Mouse (Mus musculus): ENCODE measurements around the gene Phf24. TPM values are rescaled to one million over a fixed set of nuclear protein-coding genes. Genes with fewer than 3 reads are reported as not detected.

The Phf24 gene
- total RNA-seq, 1 experiment from 2014 or later, result not detected

DNA sequence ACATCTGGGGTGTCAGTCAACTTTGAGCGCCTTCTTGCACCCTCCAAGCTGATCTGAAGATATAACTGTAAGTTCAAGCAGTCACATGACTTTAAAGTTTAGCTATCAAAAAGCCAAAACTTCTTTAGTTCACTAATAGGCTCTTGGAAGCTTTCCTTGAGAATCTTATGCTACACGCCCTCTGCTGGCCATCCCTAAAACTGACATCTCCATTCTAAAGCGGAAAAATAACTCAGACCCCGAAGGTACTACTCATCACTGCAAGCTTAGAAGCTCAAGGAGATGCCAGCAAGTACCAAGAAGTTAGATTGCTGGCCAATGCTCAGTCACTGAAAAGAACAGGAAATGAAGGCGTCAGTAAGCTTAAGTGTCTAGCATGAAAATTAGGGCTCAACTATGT is 29.5 kb downstream of the Phf24 start:
- no peak for ATAC-seq (replicated peaks; ENCODE audit: insufficient number of reproducible peaks, low FRiP score, low TSS enrichment, poor library complexity, severe bottlenecking)

GRCm38 (mm10) chr4:42946733-42947290 is 30.4 kb downstream of the Phf24 start:
- ATAC-seq (replicated peaks; ENCODE audit: insufficient number of reproducible peaks, low FRiP score, low TSS enrichment, poor library complexity, severe bottlenecking), result no peak

DNA sequence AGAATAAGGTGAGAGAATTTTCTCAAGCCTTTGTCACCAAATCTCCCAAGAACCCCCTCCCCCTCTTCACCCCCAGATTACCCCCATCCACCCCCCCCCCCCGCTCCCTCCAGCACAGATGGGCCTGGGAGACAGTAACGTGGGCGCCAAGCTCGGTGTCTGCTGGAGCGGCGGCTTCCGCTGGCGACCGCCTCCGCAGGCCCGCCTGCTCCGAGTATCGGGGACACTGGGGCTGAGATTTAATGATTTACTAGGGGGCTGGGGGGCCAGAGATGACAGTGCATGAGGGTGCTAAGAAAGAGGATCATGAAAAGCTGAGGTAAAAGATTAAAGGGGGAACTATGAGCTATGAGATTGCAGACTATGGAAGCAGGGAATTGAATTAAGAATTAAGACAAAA is 32.1 kb downstream of the Phf24 start:
- ATAC-seq (replicated peaks; ENCODE audit: insufficient number of reproducible peaks, low FRiP score, low TSS enrichment, poor library complexity, severe bottlenecking), result no peak

GRCm38 (mm10) chr4:42949051-42949675 is 32.7 kb downstream of the Phf24 start:
- no peak for ATAC-seq (replicated peaks; ENCODE audit: insufficient number of reproducible peaks, low FRiP score, low TSS enrichment, poor library complexity, severe bottlenecking)

DNA sequence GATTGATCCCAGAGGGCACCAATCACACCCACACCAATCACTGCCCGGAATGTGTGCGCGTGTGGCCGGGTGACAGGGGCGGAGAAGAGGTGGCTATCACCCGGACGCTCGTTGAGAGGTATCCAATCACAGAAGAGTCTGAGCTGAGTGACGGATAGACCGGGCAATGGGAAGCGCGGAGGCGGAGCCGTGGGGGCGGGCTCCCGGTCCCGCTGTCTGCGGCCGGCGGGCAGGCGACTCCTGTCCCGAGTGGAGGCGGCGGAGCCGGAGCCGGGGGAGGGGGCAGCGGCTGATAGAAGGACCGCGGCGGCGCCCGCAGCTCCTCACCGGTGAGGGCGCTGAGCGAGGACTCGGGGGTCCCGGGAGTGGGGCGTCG is 33.2 kb downstream of the Phf24 start, which contains the start of gene Dnajb5:
TSS of gene Dnajb5 (plus strand) at position 139 of the 376 bp plus-strand sequence.
- ATAC-seq (replicated peaks; ENCODE audit: insufficient number of reproducible peaks, low FRiP score, low TSS enrichment, poor library complexity, severe bottlenecking), result peak; percentile 94

DNA sequence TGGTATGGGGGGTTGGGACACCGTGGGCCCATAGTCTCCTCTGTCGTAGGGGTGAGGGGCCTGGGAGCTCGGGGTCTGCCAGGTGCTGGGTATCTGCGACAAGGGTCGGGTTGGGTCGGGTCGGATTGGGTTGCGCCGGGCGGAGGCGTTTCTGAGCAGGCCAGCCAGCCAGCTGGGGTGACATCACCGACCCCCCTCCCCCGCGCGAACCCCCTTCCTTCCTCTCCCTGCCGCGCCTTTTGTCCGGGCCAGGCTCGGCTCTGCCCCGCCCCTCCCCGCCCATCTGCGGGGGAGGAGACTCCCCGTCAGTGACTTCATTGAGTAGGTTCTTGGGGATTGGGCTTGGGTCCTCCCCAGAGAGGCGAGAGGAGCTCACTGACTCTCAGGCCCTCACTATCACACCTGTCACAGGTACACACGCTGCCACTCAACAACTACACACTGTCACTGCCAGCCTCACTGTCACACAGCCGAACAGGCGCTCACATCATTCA is 33.7 kb downstream of the Phf24 start:
- ATAC-seq (replicated peaks; ENCODE audit: insufficient number of reproducible peaks, low FRiP score, low TSS enrichment, poor library complexity, severe bottlenecking), result peak; percentile 36

DNA sequence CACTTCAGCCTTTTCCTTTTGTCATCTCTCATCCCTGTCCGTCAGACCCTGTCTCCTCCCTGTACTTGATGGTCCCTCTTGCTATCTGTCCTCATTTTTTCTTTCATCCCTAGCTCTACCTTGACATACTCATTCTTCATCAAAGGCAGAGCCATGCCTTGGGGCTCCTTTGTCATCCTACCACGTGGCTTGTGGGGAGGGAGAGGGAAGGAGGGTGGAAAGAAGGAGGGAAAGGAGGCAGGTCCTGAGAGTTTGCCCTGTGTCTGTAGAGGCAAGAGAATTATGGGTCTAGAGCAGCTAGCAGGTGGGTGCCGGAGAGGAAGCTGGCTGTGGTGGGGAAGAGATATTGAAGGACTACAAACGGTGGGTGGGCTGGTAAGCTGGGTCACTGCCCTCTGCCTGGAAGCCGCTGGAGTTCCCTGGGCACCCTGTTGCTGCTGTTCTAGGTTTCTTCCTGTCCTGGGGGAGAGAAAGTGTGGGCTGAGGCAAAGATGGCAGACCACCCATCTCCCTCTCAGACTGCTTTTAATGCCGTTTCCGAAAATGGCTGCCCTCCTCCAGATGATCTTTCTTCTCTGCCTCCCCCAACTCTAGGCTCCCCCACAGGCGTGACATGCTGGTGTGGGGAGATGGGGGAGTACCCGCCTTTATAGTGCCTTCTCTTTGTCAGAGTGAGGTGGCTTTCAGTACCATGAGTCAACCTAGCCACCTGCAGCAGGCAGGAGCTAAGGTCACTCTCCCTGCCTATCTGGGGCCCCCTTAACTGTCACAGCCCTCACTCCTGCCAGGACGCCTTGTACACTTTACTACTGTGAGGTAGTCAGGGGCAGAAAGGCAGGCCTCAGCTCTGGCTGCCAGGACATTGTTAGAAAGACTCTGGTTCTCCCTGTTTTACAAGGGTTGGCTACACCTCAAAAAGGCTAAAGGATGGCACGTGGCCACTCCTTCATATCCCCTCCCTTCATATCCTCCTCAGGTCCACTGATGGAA is 35.0 kb downstream of the Phf24 start:
- ATAC-seq (replicated peaks; ENCODE audit: insufficient number of reproducible peaks, low FRiP score, low TSS enrichment, poor library complexity, severe bottlenecking), result no peak

DNA sequence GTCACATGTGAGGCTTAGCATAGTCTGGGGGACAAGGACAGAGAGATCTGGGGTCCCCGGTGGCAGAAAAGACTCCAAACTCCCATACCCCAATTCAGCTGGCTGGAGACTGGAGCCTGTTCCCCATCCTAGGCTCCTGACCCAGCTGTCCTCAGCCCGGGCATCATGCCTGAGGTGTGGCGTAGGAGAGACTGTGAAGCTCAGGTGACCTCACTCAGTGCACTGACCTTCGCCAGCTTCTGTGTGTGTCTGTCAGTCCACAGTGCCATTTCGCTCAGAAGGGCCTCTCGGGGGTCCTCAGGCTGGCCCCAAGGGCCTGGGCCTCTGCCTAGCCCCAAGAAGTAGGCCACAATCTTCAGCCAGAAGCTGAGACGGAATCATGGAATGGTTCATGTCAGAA is 36.1 kb downstream of the Phf24 start:
- ATAC-seq (replicated peaks; ENCODE audit: insufficient number of reproducible peaks, low FRiP score, low TSS enrichment, poor library complexity, severe bottlenecking), result no peak

- ATAC-seq (replicated peaks; ENCODE audit: insufficient number of reproducible peaks, low FRiP score, low TSS enrichment, poor library complexity, severe bottlenecking), result no peak
Observed at GRCm38 (mm10) chr4:42953435-42954094, 37.1 kb downstream of the Phf24 start.

DNA sequence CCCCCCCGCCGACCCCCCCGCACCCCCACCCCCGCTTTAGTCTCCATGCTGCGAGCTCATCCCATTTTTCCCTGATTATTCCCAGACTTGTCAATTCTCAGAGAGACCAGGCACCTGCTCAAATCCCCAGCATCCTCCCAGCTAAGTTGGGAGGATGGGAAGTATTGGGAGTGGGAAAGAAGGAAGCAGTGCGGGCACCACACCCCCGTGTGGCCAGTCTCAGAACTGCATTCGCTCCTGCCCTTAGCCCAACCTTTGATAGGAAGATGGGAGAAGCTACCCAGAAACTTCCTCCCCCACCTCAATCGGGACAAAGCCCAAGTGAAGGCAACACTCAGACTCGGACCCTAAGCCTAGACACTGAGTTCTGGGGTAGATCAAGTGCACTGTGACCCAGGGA is 37.8 kb downstream of the Phf24 start:
- ATAC-seq (replicated peaks; ENCODE audit: insufficient number of reproducible peaks, low FRiP score, low TSS enrichment, poor library complexity, severe bottlenecking), result no peak

DNA sequence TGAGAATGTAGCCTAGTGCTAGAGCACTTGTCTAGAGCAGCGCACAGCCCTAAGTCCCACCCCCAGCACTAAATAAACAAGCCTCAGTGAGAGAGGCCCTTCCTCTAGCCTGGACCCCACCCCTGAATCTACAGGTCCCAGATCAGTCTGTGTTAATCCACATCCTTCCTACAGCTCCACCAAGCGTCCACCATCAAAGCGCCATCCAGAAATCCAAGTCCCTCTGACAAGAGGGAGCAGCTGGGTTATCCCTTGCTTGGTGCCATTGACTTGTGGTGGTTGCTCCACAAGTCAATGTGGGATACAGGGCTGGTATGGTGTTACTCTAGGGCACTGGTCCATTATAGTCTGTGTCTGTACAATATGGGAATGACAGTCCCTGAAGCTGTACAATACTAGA is 38.7 kb downstream of the Phf24 start:
- ATAC-seq (replicated peaks; ENCODE audit: insufficient number of reproducible peaks, low FRiP score, low TSS enrichment, poor library complexity, severe bottlenecking), result no peak

GRCm38 (mm10) chr4:42956581-42956980 is 40.1 kb downstream of the Phf24 start:
- no peak for ATAC-seq (replicated peaks; ENCODE audit: insufficient number of reproducible peaks, low FRiP score, low TSS enrichment, poor library complexity, severe bottlenecking)

GRCm38 (mm10) chr4:42957306-42957705 is 40.8 kb downstream of the Phf24 start:
- ATAC-seq (replicated peaks; ENCODE audit: insufficient number of reproducible peaks, low FRiP score, low TSS enrichment, poor library complexity, severe bottlenecking), result no peak

DNA sequence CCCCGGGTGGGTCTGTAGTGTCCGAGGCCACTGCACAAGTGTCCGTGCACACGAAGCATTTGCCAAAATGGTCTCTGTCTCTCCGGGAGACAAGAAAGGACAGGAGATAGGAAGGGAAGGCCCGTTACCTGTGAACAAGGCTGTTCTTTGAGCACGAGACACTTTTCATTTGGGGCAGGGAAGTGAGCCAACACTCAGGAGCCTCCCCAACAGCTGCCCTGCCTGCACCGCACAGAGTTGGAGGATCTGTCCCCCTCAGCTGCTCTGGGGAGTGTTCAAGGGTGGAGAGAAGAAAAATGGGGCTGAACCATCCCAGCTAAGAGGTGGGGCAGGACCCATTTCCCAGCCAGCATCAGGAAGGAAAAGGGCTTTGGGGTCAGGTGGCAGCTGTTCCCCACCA is 41.5 kb downstream of the Phf24 start:
- ATAC-seq (replicated peaks; ENCODE audit: insufficient number of reproducible peaks, low FRiP score, low TSS enrichment, poor library complexity, severe bottlenecking), result no peak

DNA sequence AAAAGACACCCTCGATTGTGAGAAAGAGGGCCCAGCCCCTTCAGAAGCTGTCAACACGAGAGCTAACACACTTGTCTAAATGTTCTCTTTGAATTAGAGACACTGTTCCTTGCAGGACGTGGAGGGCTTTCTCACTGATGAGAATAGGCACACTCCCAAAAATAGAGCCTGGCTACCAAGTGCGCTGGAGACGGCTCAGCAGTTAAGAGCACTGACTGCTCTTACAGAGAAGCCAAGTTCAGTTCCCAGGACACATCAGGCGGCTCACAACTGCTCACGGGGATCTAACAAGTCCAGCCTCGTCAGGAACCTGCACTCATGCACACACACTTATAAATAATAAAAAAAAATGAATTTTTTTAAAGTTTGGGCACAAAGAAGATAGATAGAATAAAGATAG is 42.5 kb downstream of the Phf24 start:
- no peak for ATAC-seq (replicated peaks; ENCODE audit: insufficient number of reproducible peaks, low FRiP score, low TSS enrichment, poor library complexity, severe bottlenecking)

DNA sequence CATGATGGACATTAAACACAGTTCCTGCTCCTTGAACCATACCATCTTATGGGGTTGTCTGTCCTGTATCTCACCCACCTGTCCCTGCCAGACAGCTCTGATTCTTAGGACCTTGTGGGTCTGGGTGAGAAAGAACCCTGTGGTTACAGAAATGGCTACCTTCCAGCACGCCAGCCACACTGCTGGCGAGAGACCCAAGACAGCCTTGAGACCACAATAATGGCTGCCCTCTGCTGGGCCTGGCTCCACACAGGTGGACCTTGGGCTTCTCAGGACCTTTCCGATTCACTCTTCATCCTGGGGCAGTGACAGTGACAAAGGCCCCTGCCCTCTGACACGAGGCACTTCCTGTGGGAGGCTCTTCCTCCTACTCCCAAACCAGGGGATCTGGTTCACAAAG is 42.9 kb downstream of the Phf24 start:
- ATAC-seq (replicated peaks; ENCODE audit: insufficient number of reproducible peaks, low FRiP score, low TSS enrichment, poor library complexity, severe bottlenecking), result no peak

DNA sequence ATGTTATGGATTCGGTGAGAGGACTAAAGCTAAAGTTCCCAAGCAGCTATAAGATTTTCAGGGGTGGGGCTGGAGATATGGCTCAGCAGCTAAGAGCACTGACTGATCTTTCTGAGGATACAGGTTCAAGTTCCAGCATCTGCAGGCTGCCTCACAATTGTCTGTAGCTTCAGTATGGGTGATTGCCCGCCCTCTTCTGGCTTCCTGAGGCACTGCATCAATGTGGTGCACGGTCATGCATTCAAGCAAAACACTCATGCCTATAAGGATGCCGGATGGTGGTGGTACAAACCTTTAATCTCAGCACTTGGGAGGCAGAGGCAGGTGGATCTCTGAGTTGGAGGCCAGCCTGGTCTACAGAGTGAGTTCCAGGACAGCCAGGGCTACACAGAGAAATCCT is 45.1 kb downstream of the Phf24 start:
- ATAC-seq (replicated peaks; ENCODE audit: insufficient number of reproducible peaks, low FRiP score, low TSS enrichment, poor library complexity, severe bottlenecking), result peak; percentile 71

- no peak for ATAC-seq (replicated peaks; ENCODE audit: insufficient number of reproducible peaks, low FRiP score, low TSS enrichment, poor library complexity, severe bottlenecking)
Observed at GRCm38 (mm10) chr4:42963480-42963879, 47.0 kb downstream of the Phf24 start.
